ENCODE assay signal across 9 mouse cellular contexts in genomic region chr9:73103159-73103879, GRCm38 (mm10). TPM values are rescaled to one million over a fixed set of nuclear protein-coding genes. Genes with fewer than 3 reads are reported as not detected.
DNase-seq lines count a peak whose midpoint lies in the region; ATAC-seq and TF ChIP-seq lines count a peak whose summit lies in the region.
"Had no signal": no experiment of that assay in that cellular context is flagged by ENCODE, and none has a peak within 500 bp of the region (broad histone marks: within the 10 kb centered on the region; RNA-seq: fewer than 3 reads in every experiment).

No protein-coding gene starts in this region.

- 5% methylated on average over 60 of the region's 60 CpGs for WGBS in embryonic facial prominence, embryonic 11.5 days
- WGBS in heart, embryonic 12.5 days, result 4% methylated on average over 57 of the region's 60 CpGs
- WGBS in lung, postnatal 0 days, result 7% methylated on average over 54 of the region's 60 CpGs

- ATAC-seq in embryonic facial prominence, embryonic 11.5 days (replicated peaks; ENCODE audit: insufficient number of reproducible peaks, low FRiP score, low TSS enrichment, low read depth), result peak; percentile 45; the same call in 1 of the 2 replicates
- ATAC-seq in heart, embryonic 12.5 days (ENCODE audit: insufficient number of reproducible peaks, low FRiP score), result peak; percentile 25; the same call in 1 of the 2 replicates
- ATAC-seq in lung, postnatal 0 days, result peak; percentile 82

- no peaks in the 10 kb centered on the region for H3K36me3 ChIP-seq in embryonic facial prominence, embryonic 11.5 days (replicated peaks; ENCODE audit: control insufficient read depth, insufficient read depth, low read depth, low read length)
- no peaks in the 10 kb centered on the region for H3K36me3 ChIP-seq in heart, embryonic 12.5 days
- H3K36me3 ChIP-seq in lung, postnatal 0 days (ENCODE audit: insufficient read depth, low read length), result no peaks in the 10 kb centered on the region
- H3K36me3 ChIP-seq: G1E had no signal

- H3K9ac ChIP-seq in embryonic facial prominence, embryonic 11.5 days (replicated peaks; ENCODE audit: low read length), result peak overlapping the region; percentile 61
- H3K9ac ChIP-seq in heart, embryonic 12.5 days, result peak overlapping the region; percentile 71
- H3K9ac ChIP-seq in lung, postnatal 0 days (replicated peaks; ENCODE audit: low read depth), result peak overlapping the region; percentile 23; the same call in 1 of the 2 replicates

- peaks cover 6% of the 10 kb centered on the region; the same call in 1 of the 2 replicates for H3K27me3 ChIP-seq in embryonic facial prominence, embryonic 11.5 days (ENCODE audit: control insufficient read depth, insufficient read depth, low read length)
- H3K27me3 ChIP-seq in heart, embryonic 12.5 days (replicated peaks), result peaks cover 50% of the 10 kb centered on the region
- no peaks in the 10 kb centered on the region for H3K27me3 ChIP-seq in lung, postnatal 0 days (replicated peaks; ENCODE audit: insufficient read depth, low read length)

- TF ChIP-seq EP300 in lung, postnatal 0 days (IDR thresholded peaks at IDR 0.05), result no peak

- no peaks in the 10 kb centered on the region for H3K4me1 ChIP-seq in embryonic facial prominence, embryonic 11.5 days (ENCODE audit: control insufficient read depth, insufficient read depth, low read length)
- H3K4me1 ChIP-seq in heart, embryonic 12.5 days (replicated peaks), result peaks cover 7% of the 10 kb centered on the region
- H3K4me1 ChIP-seq in lung, postnatal 0 days (ENCODE audit: insufficient read depth, low read depth, low read length), result 0 out of 2 replicates have a peak, but pooled peaks cover 3% of the 10 kb centered on the region

- TF ChIP-seq CTCF in lung, postnatal 0 days (IDR thresholded peaks at IDR 0.05), result no peak; the same call in 1 of the 2 replicates

- no peak overlapping the region for H3K27ac ChIP-seq in embryonic facial prominence, embryonic 11.5 days (replicated peaks; ENCODE audit: low read depth, low read length)
- no peak overlapping the region for H3K27ac ChIP-seq in heart, embryonic 12.5 days (ENCODE audit: poor library complexity, severe bottlenecking)
- no peak overlapping the region for H3K27ac ChIP-seq in lung, postnatal 0 days (ENCODE audit: low read length)

- H3K9me3 ChIP-seq in embryonic facial prominence, embryonic 11.5 days (replicated peaks; ENCODE audit: control insufficient read depth, low read length), result no peaks in the 10 kb centered on the region
- no peaks in the 10 kb centered on the region for H3K9me3 ChIP-seq in heart, embryonic 12.5 days (replicated peaks)
- no peaks in the 10 kb centered on the region for H3K9me3 ChIP-seq in lung, postnatal 0 days (ENCODE audit: low read length)
- H3K9me3 ChIP-seq: G1E had no signal

- peak; percentile 20 for DNase-seq in right cerebral cortex, postnatal 25 days
- no peak for DNase-seq in right cerebral cortex, adult 2 months (ENCODE audit: low spot score in 2 of 2)
- DNase-seq in embryonic facial prominence, embryonic 11.5 days (ENCODE audit: low spot score), result peak; percentile 32
- DNase-seq in kidney, adult 9 months, result peak; percentile 37
- DNase-seq in lung, postnatal 0 days (ENCODE audit: low spot score), result no peak
- peak; percentile 74 for DNase-seq in retina, postnatal 1 day
- DNase-seq in layer of hippocampus, adult 11-12 months (ENCODE audit: low spot score), result no peak

- H3K4me3 ChIP-seq in embryonic facial prominence, embryonic 11.5 days (ENCODE audit: low read depth, low read length), result peak overlapping the region; percentile 42
- peak overlapping the region; percentile 55 for H3K4me3 ChIP-seq in heart, embryonic 12.5 days
- H3K4me3 ChIP-seq in lung, postnatal 0 days (ENCODE audit: low read depth, low read length), result peak overlapping the region; percentile 34

- H3K4me2 ChIP-seq in embryonic facial prominence, embryonic 11.5 days (ENCODE audit: low read depth, low read length), result peak overlapping the region; percentile 93
- H3K4me2 ChIP-seq in heart, embryonic 12.5 days, result peak overlapping the region; percentile 94
- peak overlapping the region; percentile 80 for H3K4me2 ChIP-seq in lung, postnatal 0 days (replicated peaks; ENCODE audit: low read depth, low read length)

RNA-seq across cellular contexts. Expression of gene Gm20509, which starts 1.0 kb away (rescaled TPM):
- 0.24 TPM in 1 of 2 replicates, not detected in the other for polyA plus RNA-seq in embryonic facial prominence, embryonic 11.5 days (2014; fragmentation: Nextera tagmentation; extraction: Ambion mirVana)
- polyA plus RNA-seq in heart, embryonic 12.5 days (2016; fragmentation: Nextera tagmentation; extraction: Ambion mirVana), result not detected in 2 replicates
- not detected in 2 replicates for polyA plus RNA-seq in lung, postnatal 0 days (2015; fragmentation: Nextera tagmentation; extraction: Ambion mirVana)
- polyA plus RNA-seq: G1E had no signal

RNA-seq across cellular contexts. Expression of gene Khdc3, which starts 1.7 kb away (rescaled TPM):
- polyA plus RNA-seq in embryonic facial prominence, embryonic 11.5 days (2014; fragmentation: Nextera tagmentation; extraction: Ambion mirVana), result 0.28 TPM in 1 of 2 replicates, not detected in the other
- polyA plus RNA-seq in heart, embryonic 12.5 days (2016; fragmentation: Nextera tagmentation; extraction: Ambion mirVana), result not detected in 2 replicates
- 0.12 and 0.14 TPM in 2 replicates for polyA plus RNA-seq in lung, postnatal 0 days (2015; fragmentation: Nextera tagmentation; extraction: Ambion mirVana)

RNA-seq across cellular contexts. Expression of gene Rsl24d1, which starts 9.9 kb away (rescaled TPM):
- 183 and 193 TPM in 2 replicates for polyA plus RNA-seq in embryonic facial prominence, embryonic 11.5 days (2014; fragmentation: Nextera tagmentation; extraction: Ambion mirVana)
- polyA plus RNA-seq in heart, embryonic 12.5 days (2016; fragmentation: Nextera tagmentation; extraction: Ambion mirVana), result 91.4 and 95.0 TPM in 2 replicates
- 58.8 and 59.8 TPM in 2 replicates for polyA plus RNA-seq in lung, postnatal 0 days (2015; fragmentation: Nextera tagmentation; extraction: Ambion mirVana)

RNA-seq across cellular contexts. Expression of gene Rab27a, which starts 58.7 kb away (rescaled TPM):
- polyA plus RNA-seq in embryonic facial prominence, embryonic 11.5 days (2014; fragmentation: Nextera tagmentation; extraction: Ambion mirVana), result 2.4 and 2.5 TPM in 2 replicates
- 3.8 and 4.0 TPM in 2 replicates for polyA plus RNA-seq in heart, embryonic 12.5 days (2016; fragmentation: Nextera tagmentation; extraction: Ambion mirVana)
- 41.6 and 48.7 TPM in 2 replicates for polyA plus RNA-seq in lung, postnatal 0 days (2015; fragmentation: Nextera tagmentation; extraction: Ambion mirVana)

Comparison
In these comparisons a context has a peak if more than half of its experiments do, and no peak if none do; other contexts are left out.
1. DNase-seq: peak in right cerebral cortex, postnatal 25 days (single experiment), embryonic facial prominence, embryonic 11.5 days (single experiment), kidney, adult 9 months (single experiment) and retina, postnatal 1 day (single experiment); none in right cerebral cortex, adult 2 months (0 of 2), lung, postnatal 0 days (single experiment) and layer of hippocampus, adult 11-12 months (single experiment).
2. ATAC-seq: peak in every context shown above with its lines; median percentile 82 in lung, postnatal 0 days; 45 in embryonic facial prominence, embryonic 11.5 days; 25 in heart, embryonic 12.5 days.
3. Peak in every context shown above with its lines, with median percentiles within 50 percentile points of each other: H3K4me2 ChIP-seq, H3K4me3 ChIP-seq and H3K9ac ChIP-seq.